Mouse (Mus musculus): ENCODE data around the gene Foxq1.

Gene Foxq1

GRCm38 (mm10) chr13:31555834-31556233 lies at the start of gene Foxq1:
Gene Foxq1, plus strand, starts transcription at chr13:31556134.
- no peak for DNase-seq

- DNase-seq, result no peak
Measured at GRCm38 (mm10) chr13:31506494-31507167, 49.3 kb upstream of the Foxq1 start.

GRCm38 (mm10) chr13:31515261-31515660 lies 40.7 kb upstream of the Foxq1 start:
- DNase-seq, result no peak

GRCm38 (mm10) chr13:31518411-31518886 lies 37.5 kb upstream of the Foxq1 start:
- peak; percentile 89 to 90 for DNase-seq

GRCm38 (mm10) chr13:31518971-31519370 lies 37.0 kb upstream of the Foxq1 start:
- DNase-seq, result no peak

- peak in 1 of 2 experiments; percentile 26 for DNase-seq
Measured at GRCm38 (mm10) chr13:31524976-31525375, 31.0 kb upstream of the Foxq1 start.

GRCm38 (mm10) chr13:31531186-31531585 lies 24.7 kb upstream of the Foxq1 start:
- no peak for DNase-seq

- no peak for DNase-seq
Measured at GRCm38 (mm10) chr13:31531651-31532061, 24.3 kb upstream of the Foxq1 start.

- no peak for DNase-seq
Measured at GRCm38 (mm10) chr13:31534726-31535125, 21.2 kb upstream of the Foxq1 start.

- DNase-seq, result no peak
Measured at GRCm38 (mm10) chr13:31543021-31543420, 12.9 kb upstream of the Foxq1 start.

GRCm38 (mm10) chr13:31546784-31547183 lies 9.2 kb upstream of the Foxq1 start:
- DNase-seq, result no peak

GRCm38 (mm10) chr13:31547204-31547603 lies 8.7 kb upstream of the Foxq1 start:
- DNase-seq, result no peak

GRCm38 (mm10) chr13:31547610-31548009 lies 8.3 kb upstream of the Foxq1 start:
- no peak for DNase-seq

GRCm38 (mm10) chr13:31556964-31557767 lies 1.2 kb downstream of the Foxq1 start:
- no peak for DNase-seq

GRCm38 (mm10) chr13:31557768-31558520 lies 2.0 kb downstream of the Foxq1 start:
- DNase-seq, result peak; percentile 48 to 64

- peak; percentile 24 to 50 for DNase-seq
Measured at GRCm38 (mm10) chr13:31558521-31559418, 2.8 kb downstream of the Foxq1 start, which contains the start of gene A530084C06Rik. Gene A530084C06Rik, minus strand, starts transcription at chr13:31559333.

GRCm38 (mm10) chr13:31559419-31560144 lies 3.6 kb downstream of the Foxq1 start:
- peak; percentile 71 to 75 for DNase-seq

GRCm38 (mm10) chr13:31564394-31564793 lies 8.5 kb downstream of the Foxq1 start:
- no peak for DNase-seq

GRCm38 (mm10) chr13:31567099-31567498 lies 11.2 kb downstream of the Foxq1 start:
- no peak for DNase-seq

GRCm38 (mm10) chr13:31567617-31568294 lies 11.8 kb downstream of the Foxq1 start:
- DNase-seq, result no peak

All from cerebellum, postnatal 14 days (tissue).